Mouse (Mus musculus): ENCODE results near the gene Mrps22. TPM values are rescaled to one million over a fixed set of nuclear protein-coding genes. Genes with fewer than 3 reads are reported as not detected.

The Mrps22 gene
- 3.3 and 9.6 TPM in 2 replicates for total RNA-seq (2015; ENCODE audit: low replicate concordance)
- total RNA-seq (2017; ENCODE audit: low replicate concordance), result 15.9 and 25.6 TPM in 2 replicates

DNA sequence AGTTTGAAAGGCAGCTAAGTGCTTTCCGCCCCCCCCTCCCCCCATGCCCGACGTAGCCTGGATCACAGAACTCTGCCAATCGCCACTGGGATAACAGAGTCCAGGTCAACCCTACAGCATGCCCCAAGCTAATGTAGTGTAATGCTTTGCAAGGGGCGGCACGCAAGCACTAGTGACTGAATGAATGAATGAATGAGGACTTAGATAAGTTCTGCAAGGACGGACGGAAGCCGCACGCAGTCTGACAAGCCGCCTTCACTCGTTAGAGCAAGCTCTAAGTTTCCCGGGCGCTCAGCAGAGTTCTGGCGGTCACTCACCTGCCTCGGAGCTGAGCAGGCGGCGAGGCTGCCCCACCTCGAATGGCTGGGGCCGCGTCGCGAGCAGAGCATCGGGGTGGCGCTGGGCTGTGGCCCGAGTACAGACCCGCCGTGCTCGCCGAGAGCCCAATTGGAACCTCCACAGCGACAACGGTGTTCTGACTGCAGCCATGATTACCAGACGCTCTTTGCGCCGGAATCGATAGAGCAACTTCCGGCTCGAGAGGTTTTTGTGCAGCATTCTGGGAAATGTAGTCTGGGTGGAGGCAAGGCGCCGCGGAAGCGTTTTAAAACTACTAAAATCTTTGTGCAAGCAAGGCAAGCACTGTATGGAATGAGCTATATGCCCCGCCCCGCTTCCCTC lies at the start of gene Mrps22:
Mrps22 (minus strand) TSS at position 505 of the 681 bp plus-strand sequence.
- peak; percentile 96 for ATAC-seq (replicated peaks; ENCODE audit: low FRiP score, poor library complexity, severe bottlenecking)

DNA sequence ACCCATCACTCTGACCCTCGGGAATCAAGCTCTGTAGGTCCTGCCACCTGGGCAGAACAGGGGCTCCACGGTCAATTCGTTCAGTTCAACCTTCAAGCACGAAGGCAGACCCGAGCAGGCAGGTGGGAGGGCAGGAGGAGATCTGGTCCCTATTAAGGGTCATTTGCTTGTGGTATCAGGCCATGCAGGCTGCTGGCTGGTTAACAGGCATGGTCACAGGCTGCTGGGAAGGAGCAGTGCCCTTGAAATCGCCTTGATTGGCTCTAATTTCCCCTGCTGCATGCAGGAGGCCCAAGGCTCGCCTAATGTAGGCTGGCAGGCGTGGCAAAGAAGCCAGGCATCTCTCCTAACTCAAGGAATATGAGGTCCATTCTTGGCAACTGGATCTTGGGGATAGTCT lies 49.1 kb upstream of the Mrps22 start:
- ATAC-seq (replicated peaks; ENCODE audit: low FRiP score, poor library complexity, severe bottlenecking), result no peak

DNA sequence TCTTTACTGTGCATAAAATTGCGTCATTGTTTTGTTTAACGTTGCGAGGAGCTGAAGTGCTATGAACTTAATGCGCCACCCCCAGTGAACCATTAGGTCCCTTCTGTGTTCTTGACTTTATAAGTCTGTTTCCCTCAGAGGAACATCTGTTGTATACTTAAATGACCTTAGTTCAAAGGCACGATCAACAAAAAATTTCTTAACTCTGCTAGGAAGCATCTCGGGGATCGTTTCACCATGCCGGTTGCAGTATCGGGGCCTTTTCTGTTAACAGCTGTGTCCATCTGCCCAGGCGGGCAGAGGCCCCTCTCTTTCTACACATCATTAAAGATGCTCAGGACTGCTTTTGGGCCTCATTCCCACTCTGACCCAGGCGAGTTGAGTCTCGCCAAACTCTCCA lies 46.0 kb upstream of the Mrps22 start:
- ATAC-seq (replicated peaks; ENCODE audit: low FRiP score, poor library complexity, severe bottlenecking), result no peak

- no peak for ATAC-seq (replicated peaks; ENCODE audit: low FRiP score, poor library complexity, severe bottlenecking)
Observed at GRCm38 (mm10) chr9:98645750-98646149, 44.3 kb upstream of the Mrps22 start.

DNA sequence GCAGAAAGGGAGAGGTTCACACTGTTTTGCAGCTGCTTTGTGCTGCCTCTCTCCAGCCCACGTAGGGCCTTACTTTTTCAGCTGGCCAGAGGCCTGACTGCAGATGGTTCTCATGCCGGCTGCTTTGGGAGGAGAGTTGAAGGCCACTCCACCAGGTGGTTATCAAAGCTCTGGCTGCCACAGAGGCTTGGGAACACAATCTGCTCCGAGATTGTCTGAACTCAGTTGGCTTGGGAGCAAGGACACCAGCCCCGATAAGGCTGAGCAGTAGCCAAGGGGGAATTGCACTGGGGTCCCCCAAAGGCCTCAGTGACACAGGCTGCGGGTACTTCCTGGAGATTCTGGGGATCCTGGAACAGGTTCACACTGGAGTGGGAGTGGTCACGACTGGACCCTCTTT lies 40.7 kb upstream of the Mrps22 start:
- ATAC-seq (replicated peaks; ENCODE audit: low FRiP score, poor library complexity, severe bottlenecking), result no peak

DNA sequence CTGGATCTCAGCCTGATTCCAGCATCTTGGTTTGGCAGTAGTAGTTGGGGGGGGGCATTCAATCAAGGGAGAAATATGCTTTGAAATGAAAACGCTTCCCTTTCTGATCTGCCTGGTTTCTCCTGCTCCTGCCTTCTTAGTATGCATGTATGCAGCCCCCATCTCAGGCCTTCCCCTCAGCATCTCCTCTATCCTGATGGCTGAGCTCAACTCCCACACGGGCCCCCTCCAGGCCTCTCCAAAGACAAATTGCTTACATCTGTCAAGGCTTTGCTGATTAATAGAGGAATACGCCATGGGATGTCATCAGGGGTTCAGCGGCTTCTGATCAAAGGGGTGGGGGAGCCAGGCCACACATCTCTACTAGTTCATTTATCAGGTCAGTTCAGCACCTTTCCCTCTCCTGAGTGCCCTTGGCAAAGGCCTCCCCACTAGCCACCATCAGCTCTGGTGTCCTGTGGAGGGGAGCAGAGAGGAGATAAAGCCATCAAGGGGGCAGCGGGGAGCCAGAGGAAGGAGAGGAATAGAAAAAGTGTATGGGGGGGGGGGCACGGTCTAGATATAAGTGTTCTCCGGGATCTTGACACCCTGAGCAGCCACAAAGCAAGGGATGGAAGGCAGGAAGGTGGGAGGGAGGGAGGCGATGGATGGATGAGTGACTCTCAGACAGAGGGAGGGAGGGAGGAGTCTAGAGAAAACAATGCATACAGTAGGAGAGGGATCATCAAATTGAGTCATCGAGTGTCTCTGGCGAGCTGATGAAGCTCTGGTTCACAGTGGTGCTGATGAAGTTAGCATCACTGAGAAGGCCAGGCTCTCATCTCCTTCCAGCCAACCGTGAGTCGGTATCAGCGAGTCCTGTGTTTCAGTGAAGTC lies 32.1 kb upstream of the Mrps22 start:
- ATAC-seq (replicated peaks; ENCODE audit: low FRiP score, poor library complexity, severe bottlenecking), result no peak

DNA sequence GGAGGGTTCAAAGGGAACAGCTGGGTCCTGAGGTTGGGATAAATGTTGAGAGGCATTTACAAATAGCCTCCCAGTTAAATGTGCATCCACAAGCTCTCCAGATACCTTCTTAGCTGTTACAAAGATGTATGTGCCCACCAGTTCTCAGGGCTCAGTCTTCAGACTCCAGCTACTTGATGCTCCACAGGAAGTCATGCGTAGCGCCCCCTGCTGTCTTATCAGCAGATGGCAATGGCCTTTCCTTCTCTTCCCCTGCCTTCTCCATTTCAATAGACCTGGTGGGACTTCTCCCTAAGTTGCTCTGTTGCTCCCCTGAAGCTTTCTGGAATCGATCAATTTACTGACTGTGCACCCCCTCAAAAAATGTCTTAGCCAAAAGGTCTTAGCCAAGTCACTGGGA lies 27.0 kb upstream of the Mrps22 start:
- ATAC-seq (replicated peaks; ENCODE audit: low FRiP score, poor library complexity, severe bottlenecking), result no peak

DNA sequence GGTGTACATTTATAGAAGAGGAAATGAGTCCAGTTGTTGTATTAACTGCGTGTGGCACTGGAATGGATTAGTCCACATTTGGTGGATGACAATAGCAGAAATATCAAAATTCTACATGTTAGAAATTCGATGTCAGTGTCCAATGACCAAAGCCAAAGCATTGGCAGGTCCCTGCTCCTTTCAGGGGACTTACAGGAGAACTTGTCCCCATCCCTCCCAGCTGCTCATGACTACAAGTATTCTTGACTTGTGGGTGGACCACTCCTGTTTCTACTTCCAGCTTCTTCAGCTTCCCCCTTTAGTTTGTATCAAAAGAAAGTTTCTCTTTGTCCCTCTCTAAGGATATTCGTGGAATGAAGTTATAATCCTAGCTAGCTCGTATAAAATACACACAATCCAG lies 3.4 kb upstream of the Mrps22 start:
- no peak for ATAC-seq (replicated peaks; ENCODE audit: low FRiP score, poor library complexity, severe bottlenecking)

GRCm38 (mm10) chr9:98601837-98602359 lies 438 bp upstream of the Mrps22 start:
- ATAC-seq (replicated peaks; ENCODE audit: low FRiP score, poor library complexity, severe bottlenecking), result no peak

DNA sequence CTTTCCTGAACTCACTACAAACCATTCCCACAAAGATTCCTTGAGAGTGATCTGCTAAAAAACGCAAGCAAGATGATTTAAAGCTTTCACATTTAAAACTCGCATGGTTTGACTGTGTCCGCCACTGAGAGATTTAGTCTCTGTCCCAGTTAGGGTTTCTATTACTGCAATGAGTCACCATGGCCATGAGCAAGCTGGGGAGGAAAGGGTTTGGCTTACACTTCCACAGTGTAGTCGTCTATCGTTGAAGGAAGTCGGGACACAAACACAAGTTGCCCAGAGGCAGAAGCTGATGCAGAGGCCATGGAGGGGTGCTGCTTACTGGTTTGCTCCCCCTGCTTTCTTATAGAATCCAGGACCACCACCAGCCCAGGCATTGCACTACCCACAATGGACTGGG lies 1.4 kb downstream of the Mrps22 start:
- ATAC-seq (replicated peaks; ENCODE audit: low FRiP score, poor library complexity, severe bottlenecking), result no peak

DNA sequence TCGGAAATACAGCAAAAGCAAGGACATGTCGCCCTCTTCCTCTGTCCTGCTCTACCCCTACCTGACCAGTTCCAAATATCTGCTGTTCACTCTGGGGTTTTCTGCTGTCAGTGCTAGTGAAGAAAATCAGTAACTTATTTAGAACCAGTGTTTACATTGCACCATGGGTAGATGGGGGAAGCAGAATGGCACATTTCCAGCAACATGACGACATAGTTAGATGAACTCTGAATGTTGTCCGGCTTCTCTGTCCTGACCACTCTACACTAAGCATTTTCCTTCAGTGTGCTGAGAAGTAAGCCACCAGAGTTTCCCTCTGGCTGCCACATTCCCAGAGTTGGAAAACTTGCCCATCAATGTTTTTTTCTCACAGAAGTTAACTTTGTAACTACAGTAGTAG lies 17.6 kb downstream of the Mrps22 start:
- no peak for ATAC-seq (replicated peaks; ENCODE audit: low FRiP score, poor library complexity, severe bottlenecking)

GRCm38 (mm10) chr9:98563137-98564126 lies 38.0 kb downstream of the Mrps22 start, which contains the start of gene Copb2:
Gene Copb2, plus strand, starts transcription at chr9:98563721.
- peak; percentile 97 for ATAC-seq (replicated peaks; ENCODE audit: low FRiP score, poor library complexity, severe bottlenecking)

DNA sequence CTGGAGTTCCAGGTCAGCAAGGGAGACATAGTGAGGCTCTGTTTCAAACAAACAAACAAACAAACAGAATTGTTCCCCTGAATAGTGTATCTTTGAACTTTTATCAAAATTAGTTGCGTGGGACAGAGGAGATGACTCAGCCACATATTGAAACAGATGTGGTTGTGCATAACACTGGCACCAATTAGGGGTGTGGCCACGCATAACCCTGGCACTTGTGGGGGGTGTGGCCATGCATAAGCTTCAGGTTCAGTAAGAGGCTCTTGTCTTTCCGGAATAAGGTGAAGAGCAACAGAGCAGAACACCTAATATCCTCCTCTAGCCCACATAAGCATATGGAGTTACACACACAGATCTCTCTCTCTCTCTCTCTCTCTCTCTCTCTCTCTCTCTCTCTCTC lies 57.4 kb downstream of the Mrps22 start:
- no peak for ATAC-seq (replicated peaks; ENCODE audit: low FRiP score, poor library complexity, severe bottlenecking)

Other genes with a start within 250 kb of the Mrps22 start
- 0.84 and 5.2 TPM in 2 replicates for gene Rbp1, start 178.7 kb downstream of the Mrps22 start, total RNA-seq (2015; ENCODE audit: low replicate concordance)
- 0.70 TPM in 1 of 2 replicates, not detected in the other for gene Rbp1, start 178.7 kb downstream of the Mrps22 start, total RNA-seq (2017; ENCODE audit: low replicate concordance)
- gene Rbp2, start 115.5 kb downstream of the Mrps22 start, total RNA-seq (2015; ENCODE audit: low replicate concordance), result not detected in 2 replicates
- gene Rbp2, start 115.5 kb downstream of the Mrps22 start, total RNA-seq (2017; ENCODE audit: low replicate concordance), result not detected in 2 replicates
- 70.3 and 71.5 TPM in 2 replicates for gene Copb2, start 37.9 kb downstream of the Mrps22 start, total RNA-seq (2015; ENCODE audit: low replicate concordance)
- gene Copb2, start 37.9 kb downstream of the Mrps22 start, total RNA-seq (2017; ENCODE audit: low replicate concordance), result 55.8 and 66.2 TPM in 2 replicates
- gene Prr23a1, start 240.8 kb upstream of the Mrps22 start, total RNA-seq (2015; ENCODE audit: low replicate concordance), result not detected in 2 replicates
- not detected in 2 replicates for gene Prr23a1, start 240.8 kb upstream of the Mrps22 start, total RNA-seq (2017; ENCODE audit: low replicate concordance)

All from erythroblast, adult 5-6 weeks (primary cell).